Mouse (Mus musculus) left cerebral cortex, postnatal 14 days (tissue): ENCODE measurements around the gene Apold1. TPM values are rescaled to one million over a fixed set of nuclear protein-coding genes. Genes with fewer than 3 reads are reported as not detected.

Source experiments
- DNase-seq, 2 experiments: peaks; one replicate each; pipeline ENCODE4 v3.0.0; 2021 to 2022; ENCODE audit warnings: low spot score in 2 of 2, mixed read lengths in 1 of 2
- intact Hi-C: fragments of 180-260 bp; cut with DNase I; formaldehyde crosslinking; loops from one replicate; pipeline ENCODE4 v1.15.1; 2025
- long read RNA-seq, 2 experiments: library from polyadenylated mRNA; stranded (forward); transcript quantifications; one replicate each; pipeline ENCODE4 v2.0.0; 2021
- total RNA-seq, 2 experiments: library from RNA; stranded (reverse); gene quantifications; 2 replicates each; pipeline ENCODE4 v1.2.3; 2021

Gene Apold1
- 1 to 10 TPM; 5.1 to 7.2 TPM for total RNA-seq
- long read RNA-seq, experiment 1, partial matches to known transcripts = 5 of 9 reads
- long read RNA-seq, experiment 1, other reads (novel, unspliced or antisense) = 0 of 9 reads
- long read RNA-seq, experiment 2, partial matches to known transcripts = 6 of 7 reads
- long read RNA-seq, experiment 2, other reads (novel, unspliced or antisense) = 0 of 7 reads

DNA sequence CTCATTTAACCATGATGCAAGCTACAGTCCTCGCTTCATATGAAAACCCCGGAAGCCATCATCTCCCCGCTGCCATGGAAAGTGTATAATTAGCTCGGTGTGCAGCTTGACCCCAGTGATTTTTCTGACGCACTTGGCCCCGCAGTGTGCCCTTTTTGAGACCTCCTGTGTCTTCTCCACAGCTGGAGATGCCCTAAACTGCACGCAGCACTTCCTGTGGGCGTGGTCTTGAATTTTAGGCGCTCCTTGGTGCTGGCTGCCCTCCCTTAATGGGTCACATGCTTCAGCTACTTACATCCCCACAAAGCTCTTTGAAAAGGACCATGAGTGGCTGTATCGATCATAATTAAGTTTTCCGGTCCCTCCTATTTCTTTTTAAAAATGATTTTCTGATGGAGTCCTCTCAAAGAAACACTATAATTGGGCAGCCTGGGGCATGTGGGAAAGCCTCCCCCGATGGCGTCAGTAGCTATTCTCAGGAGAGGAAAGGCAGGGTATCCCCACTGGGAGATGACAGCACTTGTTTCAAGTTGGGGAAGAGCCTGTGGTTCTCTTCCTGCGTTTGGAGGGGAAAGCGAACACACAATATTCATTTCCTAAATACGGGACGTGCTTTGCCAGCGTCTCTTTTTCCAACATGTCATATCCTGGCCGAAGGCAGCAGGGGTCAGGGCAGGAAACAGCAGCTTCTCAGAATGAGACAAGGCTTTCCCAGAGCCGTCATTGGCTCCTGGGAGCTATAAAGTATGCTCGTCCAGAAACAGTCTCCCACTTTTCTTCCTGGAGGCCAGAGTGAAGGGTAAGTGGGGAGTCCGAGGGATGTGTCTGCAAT is at the start of gene Apold1:
Gene Apold1, plus strand, starts transcription at position 488 of the 832 bp plus-strand sequence.
- no peak for DNase-seq
- intact Hi-C loops = no loop called here

GRCm38 (mm10) chr6:134932486-134933206 is 48.9 kb upstream of the Apold1 start:
- no peak for DNase-seq
- intact Hi-C loops = no loop called here

DNA sequence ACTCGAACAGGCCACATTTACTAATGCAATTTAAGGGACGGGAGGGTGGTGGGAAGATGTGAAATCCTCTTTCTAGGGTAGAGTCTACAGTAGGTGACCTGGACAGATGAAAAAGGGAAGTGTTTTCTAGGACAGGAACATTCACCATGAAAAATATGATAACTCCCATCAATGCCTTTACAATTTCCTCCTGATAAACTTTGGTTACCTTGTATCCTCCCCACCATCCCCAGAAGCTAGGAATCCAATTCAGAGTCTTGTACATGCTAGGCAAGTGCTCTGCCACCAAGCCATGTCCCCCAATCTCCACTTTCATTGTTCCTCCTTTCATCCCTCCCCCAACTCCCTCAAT is 48.3 kb upstream of the Apold1 start:
- intact Hi-C loops = no loop called here
- no peak for DNase-seq

GRCm38 (mm10) chr6:134934305-134934704 is 47.2 kb upstream of the Apold1 start:
- intact Hi-C loops = no loop called here
- DNase-seq = no peak

DNA sequence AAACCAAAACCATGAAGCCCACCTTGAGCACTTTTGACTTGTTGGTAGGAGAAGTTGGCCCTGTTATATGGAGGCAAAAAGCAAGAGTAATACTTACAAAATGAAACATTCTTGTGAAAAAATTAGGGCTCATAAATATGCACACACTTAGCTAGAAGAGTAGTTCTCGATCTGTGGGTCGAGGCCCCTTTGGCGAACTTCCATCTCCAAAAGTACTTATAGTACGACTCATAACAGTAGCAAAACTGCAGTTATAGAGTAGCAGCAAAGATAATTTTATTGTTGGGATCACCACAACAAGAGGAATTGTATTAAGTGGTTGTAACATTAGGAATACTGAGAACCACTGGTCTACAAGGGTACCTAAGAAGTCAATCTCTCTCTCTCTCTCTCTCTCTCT is 41.7 kb upstream of the Apold1 start:
- intact Hi-C loops = loop anchor here (10.0 kb wide), 1 partner anchor 285 kb away; no protein-coding TSS in a partner anchor
- DNase-seq = no peak

DNA sequence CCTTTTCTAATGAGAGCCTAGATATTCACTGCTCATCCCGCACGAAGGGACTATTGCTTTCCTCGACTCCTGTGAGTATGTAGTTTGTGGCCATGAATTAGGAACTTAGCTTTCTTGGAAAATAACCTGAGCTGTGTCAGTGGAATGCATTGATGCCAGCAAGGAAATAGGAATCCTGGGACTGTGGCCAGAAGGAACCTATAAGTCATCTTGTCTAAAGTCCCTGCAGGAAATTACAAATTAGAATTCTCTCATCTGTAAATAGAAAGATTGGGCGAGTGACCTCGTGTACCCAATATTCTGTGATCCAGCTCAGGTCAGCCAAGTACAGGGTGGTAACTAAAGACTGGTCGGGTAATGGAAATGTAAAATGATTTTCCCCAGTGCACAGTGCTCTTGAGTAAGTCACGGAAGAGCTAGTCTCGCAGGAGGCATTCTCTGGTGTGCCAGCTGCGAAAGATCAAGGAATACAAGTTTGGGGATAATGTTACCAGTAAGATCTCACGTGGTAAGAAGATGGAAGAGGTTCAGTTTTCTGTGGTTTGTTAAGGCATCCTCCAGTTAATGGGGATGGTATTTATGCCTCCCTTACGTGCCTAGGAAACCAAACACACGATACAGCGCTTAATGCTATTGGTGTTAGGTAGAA is 37.6 kb upstream of the Apold1 start:
- no peak for DNase-seq
- intact Hi-C loops = loop anchor here (10.0 kb wide), 1 partner anchor 289 kb away; no protein-coding TSS in a partner anchor

DNA sequence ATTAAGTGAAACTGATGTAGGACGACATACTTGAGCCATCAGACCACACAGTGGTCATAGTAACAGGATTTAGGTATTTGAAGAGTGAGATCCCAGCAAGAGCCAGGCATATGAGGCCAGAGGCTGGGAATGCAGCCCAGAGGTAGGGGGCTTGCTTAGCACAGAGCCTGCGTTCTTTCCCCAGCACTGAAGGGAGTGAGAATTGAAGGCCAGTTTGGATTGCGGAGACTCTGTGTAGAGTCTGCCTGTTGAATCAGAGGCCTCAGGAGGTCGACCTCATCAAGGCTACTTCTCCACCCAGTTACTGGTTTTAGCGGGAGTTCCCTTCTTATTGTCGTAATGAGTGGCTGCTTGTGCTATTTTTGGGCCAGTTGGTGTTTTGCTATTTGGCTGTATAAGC is 35.5 kb upstream of the Apold1 start:
- intact Hi-C loops = loop anchor here (10.0 kb wide), 1 partner anchor 291 kb away; no protein-coding TSS in a partner anchor

GRCm38 (mm10) chr6:134946858-134947257 is 34.7 kb upstream of the Apold1 start:
- intact Hi-C loops = loop anchor here (10.0 kb wide), 1 partner anchor 292 kb away; no protein-coding TSS in a partner anchor
- DNase-seq = no peak

More for the DNA sequence above, 35.5 kb upstream of the Apold1 start:
- DNase-seq = no peak

- DNase-seq = peak; percentile 56 to 71
- intact Hi-C loops = loop anchor here (10.0 kb wide), 1 partner anchor 293 kb away; no protein-coding TSS in a partner anchor
Measured at GRCm38 (mm10) chr6:134947311-134948087, 34.0 kb upstream of the Apold1 start.

- no peak for DNase-seq
- intact Hi-C loops = loop anchor here (10.0 kb wide), 1 partner anchor 294 kb away; no protein-coding TSS in a partner anchor
Measured at GRCm38 (mm10) chr6:134948522-134949061, 32.9 kb upstream of the Apold1 start.

GRCm38 (mm10) chr6:134949241-134949640 is 32.3 kb upstream of the Apold1 start:
- DNase-seq = no peak
- intact Hi-C loops = loop anchor here (10.0 kb wide), 1 partner anchor 294 kb away; no protein-coding TSS in a partner anchor

DNA sequence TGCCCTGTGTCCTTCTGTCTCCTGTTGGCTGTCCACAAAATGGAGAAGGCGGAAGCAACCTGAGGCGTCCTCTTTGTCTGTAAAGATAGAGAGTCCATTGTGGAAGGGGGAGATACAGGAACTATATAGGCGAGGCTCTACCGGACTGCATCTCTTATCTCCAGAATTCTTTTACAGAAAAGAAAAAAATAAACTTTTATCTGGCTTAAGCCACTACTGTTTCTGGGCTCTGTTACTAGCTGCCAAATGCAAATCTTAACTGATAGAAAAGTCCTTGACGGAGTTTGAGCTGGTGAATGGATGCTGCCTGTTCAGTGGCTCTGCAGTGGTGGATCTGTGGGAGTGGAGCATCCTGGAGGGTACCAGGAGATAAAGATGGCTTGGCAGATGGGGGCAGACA is 30.2 kb upstream of the Apold1 start:
- intact Hi-C loops = no loop called here
- no peak for DNase-seq

DNA sequence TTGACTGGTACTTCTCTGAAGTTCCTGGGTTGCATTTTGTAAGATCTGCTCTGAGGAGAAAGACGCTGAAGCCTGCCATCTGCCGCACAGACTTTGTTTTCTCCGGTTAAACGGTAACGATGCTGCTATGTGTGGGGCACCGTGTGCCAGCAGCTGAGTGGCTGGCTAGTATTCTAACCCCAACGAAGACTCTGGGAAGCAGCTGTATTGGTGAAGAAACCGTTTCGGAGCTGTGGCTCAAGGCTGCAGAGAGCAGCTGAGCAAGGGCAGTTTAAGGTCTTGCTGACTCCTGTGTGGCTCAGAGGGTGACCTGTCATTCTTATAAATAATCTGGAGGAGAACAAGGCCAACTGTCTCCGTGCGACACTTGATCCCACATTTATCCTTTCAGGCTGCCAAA is 27.5 kb upstream of the Apold1 start:
- intact Hi-C loops = no loop called here
- peak in 1 of 2 experiments; percentile 16 for DNase-seq

GRCm38 (mm10) chr6:134956388-134956787 is 25.1 kb upstream of the Apold1 start:
- no peak for DNase-seq
- intact Hi-C loops = no loop called here

- DNase-seq = no peak
- intact Hi-C loops = no loop called here
Measured at GRCm38 (mm10) chr6:134961286-134961685, 20.2 kb upstream of the Apold1 start.

DNA sequence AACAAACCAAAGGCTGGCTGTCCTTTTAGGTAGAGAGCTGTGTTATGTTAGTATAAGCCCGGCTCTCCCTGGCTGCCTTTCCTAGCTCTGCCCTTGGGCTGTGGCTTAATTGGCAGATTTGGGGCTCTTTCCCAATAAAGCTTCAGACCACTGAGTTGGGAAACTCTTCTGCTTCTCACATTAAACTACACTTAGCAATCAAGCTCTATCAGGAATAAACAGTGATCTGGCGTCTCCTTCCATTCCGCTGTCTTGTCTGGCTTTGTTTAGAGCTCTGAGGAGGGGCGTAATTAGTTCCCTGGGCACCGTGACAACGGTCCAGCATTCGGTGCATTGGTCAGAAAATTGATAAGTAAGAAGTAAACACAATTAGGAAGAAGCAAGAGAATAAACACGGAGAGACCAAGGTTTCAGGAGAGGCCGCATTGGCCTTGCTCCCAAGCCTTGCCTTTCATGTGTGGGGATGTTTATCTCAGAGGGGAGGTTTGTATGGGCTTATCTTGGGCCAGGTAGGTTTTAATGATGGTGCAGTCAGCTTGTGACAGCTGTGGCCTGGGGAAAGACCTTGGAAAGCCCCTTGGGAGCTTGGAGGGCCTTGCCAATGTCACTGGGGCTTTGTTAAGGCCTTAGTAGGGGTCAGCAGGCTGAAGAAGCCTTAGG is 19.5 kb upstream of the Apold1 start:
- intact Hi-C loops = no loop called here
- no peak for DNase-seq

- intact Hi-C loops = no loop called here
- no peak for DNase-seq
Measured at GRCm38 (mm10) chr6:134962518-134962893, 19.0 kb upstream of the Apold1 start.

DNA sequence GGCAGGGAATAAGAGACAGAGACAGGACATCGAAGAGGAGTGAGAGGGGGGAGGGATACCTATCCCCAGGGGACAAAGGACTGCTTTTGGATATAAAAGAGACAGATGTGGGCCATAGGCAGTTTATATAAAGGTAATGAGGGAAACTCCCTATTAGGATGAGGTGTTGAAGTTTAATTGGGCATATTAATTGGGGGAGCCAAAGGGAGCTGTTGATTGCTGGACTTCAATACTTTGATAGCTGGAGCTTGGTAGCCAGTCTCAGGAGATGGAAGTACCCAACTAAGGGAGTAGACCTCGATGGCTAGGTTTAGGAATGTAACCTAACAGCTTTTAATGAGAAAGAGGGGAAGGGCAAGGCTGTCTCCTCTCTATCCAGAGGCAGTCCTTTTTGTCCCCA is 17.6 kb upstream of the Apold1 start:
- intact Hi-C loops = no loop called here
- DNase-seq = no peak
